In genomic region chr11:95632474-95632873, GRCm38 (mm10) we compare ENCODE assay signal across 9 mouse cellular contexts. TPM values are rescaled to one million over a fixed set of nuclear protein-coding genes. Genes with fewer than 3 reads are reported as not detected.
A peak's percentile ranks its signal among the peaks of the same experiment; 100 is the strongest.
DNase-seq lines count a peak whose midpoint lies in the region; ATAC-seq lines count a peak whose summit lies in the region.
"Had no signal": no experiment of that assay in that cellular context is flagged by ENCODE, and none has a peak within 500 bp of the region (broad histone marks: within the 10 kb centered on the region; RNA-seq: fewer than 3 reads in every experiment).

No protein-coding gene starts in this region.

- H3K4me3 ChIP-seq in kidney, embryonic 16.5 days (ENCODE audit: low read length) = no peak overlapping the region
- no peak overlapping the region for H3K4me3 ChIP-seq in limb, embryonic 12.5 days (replicated peaks)
- H3K4me3 ChIP-seq: heart, embryonic 12.5 days had no signal

- H3K9me3 ChIP-seq in kidney, embryonic 16.5 days (ENCODE audit: low read length) = no peaks in the 10 kb centered on the region
- H3K9me3 ChIP-seq in limb, embryonic 12.5 days = no peaks in the 10 kb centered on the region
- H3K9me3 ChIP-seq: heart, embryonic 12.5 days had no signal

- H3K36me3 ChIP-seq in kidney, embryonic 16.5 days (ENCODE audit: insufficient read depth, low read length) = no peaks in the 10 kb centered on the region
- no peaks in the 10 kb centered on the region for H3K36me3 ChIP-seq in limb, embryonic 12.5 days
- H3K36me3 ChIP-seq: heart, embryonic 12.5 days had no signal

- H3K4me1 ChIP-seq in kidney, embryonic 16.5 days (ENCODE audit: insufficient read depth, low read length) = peaks cover 16% of the 10 kb centered on the region
- H3K4me1 ChIP-seq in limb, embryonic 12.5 days (replicated peaks) = peaks cover 48% of the 10 kb centered on the region

- ATAC-seq in kidney, embryonic 16.5 days (ENCODE audit: low FRiP score, low TSS enrichment) = 0 out of 2 replicates have a peak, but pooled peaks have one; percentile 13
- ATAC-seq in limb, embryonic 12.5 days (ENCODE audit: insufficient number of reproducible peaks, insufficient read depth, low FRiP score, low TSS enrichment, low read depth) = no peak

- DNase-seq in kidney, postnatal 25 days = no peak
- DNase-seq in 3134 (ENCODE audit: extremely low read depth, insufficient read length, low spot score) (peak; percentile 60), NIH3T3 (ENCODE audit: low read depth) (peak; percentile 26)
- no peak for DNase-seq in adrenal gland, postnatal 14 days
- no peak for DNase-seq in gastrocnemius, adult 18-20 months (ENCODE audit: low spot score)
- DNase-seq: lung, postnatal 36 days had no signal

- no peak overlapping the region for H3K27ac ChIP-seq in kidney, embryonic 16.5 days (ENCODE audit: low read length)
- H3K27ac ChIP-seq in limb, embryonic 12.5 days = peak overlapping the region; percentile 93

- peaks cover 4% of the 10 kb centered on the region; the same call in 1 of the 2 replicates for H3K27me3 ChIP-seq in kidney, embryonic 16.5 days (ENCODE audit: insufficient read depth, low read length)
- H3K27me3 ChIP-seq in limb, embryonic 12.5 days = peaks cover 18% of the 10 kb centered on the region; the same call in 1 of the 2 replicates

- H3K9ac ChIP-seq in kidney, embryonic 16.5 days (replicated peaks; ENCODE audit: low read length) = 0 out of 2 replicates have a peak overlapping the region, but pooled peaks have one; percentile 3
- no peak overlapping the region for H3K9ac ChIP-seq in limb, embryonic 12.5 days (replicated peaks)
- H3K9ac ChIP-seq: heart, embryonic 12.5 days had no signal

- no peak overlapping the region for H3K4me2 ChIP-seq in kidney, embryonic 16.5 days (replicated peaks; ENCODE audit: low read depth, low read length)
- H3K4me2 ChIP-seq in limb, embryonic 12.5 days = no peak overlapping the region
- H3K4me2 ChIP-seq: heart, embryonic 12.5 days had no signal

- 82% methylated on average over 6 of the region's 6 CpGs for WGBS in kidney, embryonic 16.5 days
- 78% methylated on average over 6 of the region's 6 CpGs for WGBS in limb, embryonic 12.5 days

RNA-seq across cellular contexts. Expression of gene Phb, which starts 34.3 kb away (rescaled TPM):
- 258 and 288 TPM in 2 replicates for polyA plus RNA-seq in kidney, embryonic 16.5 days (2015; fragmentation: Nextera tagmentation; extraction: Ambion mirVana)
- 231 TPM in 2 replicates for polyA plus RNA-seq in limb, embryonic 12.5 days (2016; fragmentation: Nextera tagmentation; extraction: Ambion mirVana)
- total RNA-seq in adrenal gland, postnatal 14 days (2021) = 332 and 338 TPM in 2 replicates
- 100 to 1,000 TPM; 151 to 168 TPM for total RNA-seq in gastrocnemius, adult 18-20 months (2021)

RNA-seq across cellular contexts. Expression of gene Ngfr, which starts 44.9 kb away (rescaled TPM):
- 29.7 and 29.9 TPM in 2 replicates for polyA plus RNA-seq in kidney, embryonic 16.5 days (2015; fragmentation: Nextera tagmentation; extraction: Ambion mirVana)
- 24.3 and 26.7 TPM in 2 replicates for polyA plus RNA-seq in limb, embryonic 12.5 days (2016; fragmentation: Nextera tagmentation; extraction: Ambion mirVana)
- total RNA-seq in adrenal gland, postnatal 14 days (2021) = 5.6 and 14.3 TPM in 2 replicates
- total RNA-seq in gastrocnemius, adult 18-20 months (2021) = under 1 TPM; 0.34 to 0.38 TPM

Comparison
In these comparisons a context has a peak if more than half of its experiments do, and no peak if none do; other contexts are left out.
1. DNase-seq: peak in 3134 (single experiment) and NIH3T3 (single experiment); none in kidney, postnatal 25 days (0 of 2), adrenal gland, postnatal 14 days (single experiment) and gastrocnemius, adult 18-20 months (single experiment).